1 mouse cellular context compared by ENCODE assay signal in the genomic region with DNA sequence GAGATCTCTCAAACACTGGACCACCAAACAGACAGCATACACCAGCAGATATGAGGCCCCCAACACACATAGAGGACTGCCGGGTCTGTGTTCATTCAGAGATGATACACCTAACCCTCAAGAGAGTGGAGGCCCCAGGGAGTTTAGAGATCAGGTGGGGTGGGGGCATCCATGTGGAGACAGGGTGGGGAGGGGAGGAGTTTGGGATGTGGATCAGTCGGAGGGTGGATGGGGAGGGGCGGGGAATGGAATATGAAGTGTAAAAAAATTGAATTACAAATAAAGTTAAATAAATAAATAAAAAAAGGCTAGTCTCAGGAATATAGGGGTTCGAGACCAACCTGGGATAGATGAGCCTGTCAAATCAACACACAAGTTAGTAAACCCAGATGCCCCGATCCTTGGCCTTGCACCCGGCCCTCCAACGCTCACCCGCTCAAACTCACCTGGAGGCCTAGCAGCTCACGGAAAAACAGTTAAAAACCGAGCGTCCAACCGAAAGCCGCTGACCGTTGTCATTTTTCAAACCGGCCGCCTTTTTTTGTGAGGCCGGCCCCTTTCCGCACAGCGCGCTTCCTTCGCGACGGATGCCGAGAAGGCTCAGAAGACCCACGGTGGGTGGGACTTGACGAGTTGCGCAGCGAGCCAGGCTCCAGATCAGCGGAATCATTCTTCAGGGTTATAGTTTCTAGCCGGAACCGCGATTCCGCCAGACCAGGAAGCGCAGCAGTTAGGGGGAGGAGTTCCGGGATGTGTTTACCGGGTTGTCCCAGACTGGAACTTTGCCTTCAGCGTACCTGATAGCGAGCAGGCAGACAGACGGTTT.
A peak's percentile ranks its signal among the peaks of the same experiment; 100 is the strongest.
TF ChIP-seq lines count a peak whose summit lies in the region.

A gene (minus strand): TSS at position 589 of the 826 bp plus-strand sequence.

TF ChIP-seq in MEL, 35 proteins besides CTCF, POLR2A, EP300 and RAD21 (continued from another document):
- TF ChIP-seq BHLHE40 (IDR thresholded peaks at IDR 0.05; ENCODE audit: borderline replicate concordance, low read depth, low read length) (no peak), ELF1 (IDR thresholded peaks at IDR 0.05; ENCODE audit: low read depth, low read length) (peak; percentile 99), CHD2 (IDR thresholded peaks at IDR 0.05; ENCODE audit: low read length) (no peak), GATA1 (IDR thresholded peaks at IDR 0.05; ENCODE audit: low read depth, low read length) (peak; percentile 43; the same call in 1 of the 2 replicates), NRF1 (IDR thresholded peaks at IDR 0.05; ENCODE audit: insufficient read depth, low read depth, low read length, poor library complexity, severe bottlenecking) (peak; percentile 63), JUND (IDR thresholded peaks at IDR 0.05; ENCODE audit: low read depth, low read length) (no peak), E2F4 (IDR thresholded peaks at IDR 0.05; ENCODE audit: borderline replicate concordance, low read depth, low read length) (peak; percentile 90), NELFE (IDR thresholded peaks at IDR 0.05; ENCODE audit: low read depth, low read length) (peak; percentile 82), POLR2AphosphoS2 (IDR thresholded peaks at IDR 0.05; ENCODE audit: low read length) (peak; percentile 82), GABPA (IDR thresholded peaks at IDR 0.05; ENCODE audit: low read depth, low read length) (no peak), ZNF384 (IDR thresholded peaks at IDR 0.05; ENCODE audit: low read depth, low read length) (peak; percentile 72), TBP (IDR thresholded peaks at IDR 0.05; ENCODE audit: low read depth, low read length) (peak; percentile 94), MAX (IDR thresholded peaks at IDR 0.05; ENCODE audit: low read length) (peak; percentile 85), MXI1 (IDR thresholded peaks at IDR 0.05; ENCODE audit: low read depth, low read length) (no peak; the same call in 1 of the 2 replicates)
